Mouse (Mus musculus) layer of hippocampus, adult 9-11 months (tissue): Measurements from ENCODE around the gene Gpm6b.

Experiments used
- DNase-seq: peaks from one replicate; pipeline ENCODE4 v3.0.0; 2022

The Gpm6b gene

GRCm38 (mm10) chrX:166307437-166308222 lies 68.9 kb downstream of the Gpm6b start:
- peak; percentile 43 for DNase-seq

- DNase-seq = no peak
These were observed 70.1 kb downstream of the Gpm6b start for GRCm38 (mm10) chrX:166308798-166309197.

- DNase-seq = no peak
These were observed 76.5 kb downstream of the Gpm6b start for GRCm38 (mm10) chrX:166315251-166315650.

GRCm38 (mm10) chrX:166316552-166317375 lies 78.1 kb downstream of the Gpm6b start:
- peak; percentile 70 for DNase-seq

- DNase-seq = no peak
These were observed 78.6 kb downstream of the Gpm6b start for GRCm38 (mm10) chrX:166317376-166317679.

- peak; percentile 48 for DNase-seq
These were observed 84.5 kb downstream of the Gpm6b start for GRCm38 (mm10) chrX:166323226-166323625.

- no peak for DNase-seq
These were observed 88.9 kb downstream of the Gpm6b start for GRCm38 (mm10) chrX:166327621-166328020.

GRCm38 (mm10) chrX:166328219-166328901 lies 89.6 kb downstream of the Gpm6b start:
- DNase-seq = no peak

GRCm38 (mm10) chrX:166328904-166329451 lies 90.3 kb downstream of the Gpm6b start:
- peak; percentile 43 for DNase-seq

GRCm38 (mm10) chrX:166334516-166335136 lies 95.9 kb downstream of the Gpm6b start:
- DNase-seq = no peak

GRCm38 (mm10) chrX:166338353-166338752 lies 99.6 kb downstream of the Gpm6b start:
- DNase-seq = no peak

- DNase-seq = peak; percentile 47
These were observed 100.2 kb downstream of the Gpm6b start for GRCm38 (mm10) chrX:166338784-166339520.

- DNase-seq = no peak
These were observed 101.2 kb downstream of the Gpm6b start for GRCm38 (mm10) chrX:166339911-166340310.

GRCm38 (mm10) chrX:166341795-166342194 lies 103.1 kb downstream of the Gpm6b start:
- no peak for DNase-seq

- peak; percentile 56 for DNase-seq
These were observed 105.7 kb downstream of the Gpm6b start for GRCm38 (mm10) chrX:166344228-166345015.

- DNase-seq = no peak
These were observed 109.4 kb downstream of the Gpm6b start for GRCm38 (mm10) chrX:166348086-166348485.

GRCm38 (mm10) chrX:166348634-166349033 lies 109.9 kb downstream of the Gpm6b start:
- no peak for DNase-seq

- DNase-seq = peak; percentile 54
These were observed 113.1 kb downstream of the Gpm6b start for GRCm38 (mm10) chrX:166351790-166352189.

GRCm38 (mm10) chrX:166353412-166353811 lies 114.7 kb downstream of the Gpm6b start:
- no peak for DNase-seq

GRCm38 (mm10) chrX:166354913-166355312 lies 116.2 kb downstream of the Gpm6b start:
- DNase-seq = no peak

- no peak for DNase-seq
These were observed 117.6 kb downstream of the Gpm6b start for GRCm38 (mm10) chrX:166356276-166356675.
